Mouse (Mus musculus) midbrain, embryonic 10.5 days (tissue): Measurements from ENCODE around the gene Rps11. TPM values are rescaled to one million over a fixed set of nuclear protein-coding genes. Genes with fewer than 3 reads are reported as not detected.
A peak's percentile ranks its signal among the peaks of the same experiment; 100 is the strongest.
"Not testable (repeated sequence)": the region's sequence is repeated elsewhere in the genome, so short reads cannot be mapped to it uniquely, and the experiment has no call there.

Experiments
- DNase-seq: peaks from one replicate; pipeline ENCODE4 v3.0.0-alpha.2; 2017; ENCODE audit warnings: low spot score
- H3K27ac ChIP-seq: fragments of 300-500 bp; sonication (generic); replicated peaks from 2 replicates; pipeline ENCODE4 v1.5.1; 2016; ENCODE audit warnings: mild to moderate bottlenecking
- H3K27me3 ChIP-seq: fragments of 300-500 bp; sonication (generic); 2 replicates; pipeline ENCODE4 v1.6.1; 2016; ENCODE audit warnings: low read depth, mild to moderate bottlenecking; ENCODE audit not compliant: poor library complexity, severe bottlenecking
- H3K36me3 ChIP-seq: fragments of 300-500 bp; sonication (generic); 2 replicates; pipeline ENCODE4 v1.6.1; 2016; ENCODE audit warnings: mild to moderate bottlenecking, moderate library complexity
- H3K4me1 ChIP-seq: fragments of 300-500 bp; sonication (generic); 2 replicates; pipeline ENCODE4 v1.6.1; 2016
- H3K4me3 ChIP-seq: fragments of 300-500 bp; sonication (generic); 2 replicates; pipeline ENCODE4 v1.5.1; 2016; ENCODE audit warnings: mild to moderate bottlenecking, moderate library complexity
- H3K9me3 ChIP-seq: fragments of 300-500 bp; sonication (generic); replicated peaks from 2 replicates; pipeline ENCODE4 v1.6.1; 2016; ENCODE audit warnings: mild to moderate bottlenecking
- WGBS: fragments of 180-500 bp; shearing (Covaris S2); methylation state at CpG from one replicate; pipeline ENCODE4 v1.1.7; 2016; 5-methylcytosine and 5-hydroxymethylcytosine counted together
- polyA plus RNA-seq: library from polyadenylated mRNA; unstranded; fragments of >200 nt; fragmentation: Nextera tagmentation; extraction: Ambion mirVana; gene quantifications from 2 replicates; pipeline ENCODE4 v1.2.1, GENCODE M21; 2016

Rps11 gene
- polyA plus RNA-seq, 1 experiment from 2014 or later: 1,787 TPM

DNA sequence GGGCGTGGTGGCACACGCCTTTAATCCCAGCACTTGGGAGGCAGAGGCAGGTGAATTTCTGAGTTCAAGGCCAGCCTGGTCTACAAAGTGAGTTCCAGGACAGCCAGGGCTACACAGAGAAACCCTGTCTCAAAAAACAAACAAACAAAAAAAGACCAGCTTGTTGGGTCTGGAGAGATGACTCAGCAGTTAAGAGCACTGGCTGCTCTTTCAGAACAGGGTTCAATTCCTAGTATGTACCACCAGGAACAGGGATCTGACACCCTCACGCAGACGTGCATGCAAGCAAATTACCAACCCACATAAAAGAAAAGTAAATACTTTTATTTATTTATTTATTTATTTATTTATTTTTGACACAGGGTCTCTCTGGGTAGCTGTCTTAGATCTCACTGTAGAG is 14.2 kb downstream of the Rps11 start:
- not testable (repeated sequence) for DNase-seq, H3K27ac ChIP-seq, H3K4me3 ChIP-seq, H3K9me3 ChIP-seq, H3K27me3 ChIP-seq, H3K36me3 ChIP-seq
- 92% methylated on average over 4 of the region's 4 CpGs for WGBS
- H3K4me1 ChIP-seq: peaks cover 23% of the 10 kb centered on the region

GRCm38 (mm10) chr7:45107052-45107645 is 17.1 kb downstream of the Rps11 start:
- WGBS: 53% methylated on average over 5 of the region's 5 CpGs
- Histone ChIP-seq H3K4me1 (peaks cover 37% of the 10 kb centered on the region), H3K9me3 (no peaks in the 10 kb centered on the region), H3K27ac (peak overlapping the region; percentile 81), H3K4me3 (no peak overlapping the region), H3K27me3 (no peaks in the 10 kb centered on the region), H3K36me3 (no peaks in the 10 kb centered on the region)
- no peak for DNase-seq

GRCm38 (mm10) chr7:45106441-45106840 is 17.8 kb downstream of the Rps11 start:
- H3K27ac ChIP-seq: peak overlapping the region; percentile 81
- peak overlapping the region; percentile 35; the same call in 1 of the 2 replicates for H3K4me3 ChIP-seq
- no peaks in the 10 kb centered on the region for H3K9me3 ChIP-seq
- H3K27me3 ChIP-seq: no peaks in the 10 kb centered on the region
- no peaks in the 10 kb centered on the region for H3K36me3 ChIP-seq
- peaks cover 37% of the 10 kb centered on the region for H3K4me1 ChIP-seq
- DNase-seq: peak; percentile 73
- WGBS: 20% methylated on average over 6 of the region's 6 CpGs

- Histone ChIP-seq H3K36me3 (no peaks in the 10 kb centered on the region), H3K27me3 (no peaks in the 10 kb centered on the region), H3K4me1 (peaks cover 37% of the 10 kb centered on the region), H3K27ac (peak overlapping the region; percentile 81), H3K9me3 (no peaks in the 10 kb centered on the region), H3K4me3 (no peak overlapping the region)
- DNase-seq: no peak
- WGBS: 84% methylated on average over 8 of the region's 8 CpGs
These were observed 18.7 kb downstream of the Rps11 start for GRCm38 (mm10) chr7:45105491-45105890.

- WGBS: 85% methylated on average over 5 of the region's 5 CpGs
- H3K27me3 ChIP-seq: no peaks in the 10 kb centered on the region
- H3K4me1 ChIP-seq: peaks cover 37% of the 10 kb centered on the region
- no peak overlapping the region for H3K4me3 ChIP-seq
- DNase-seq: no peak
- H3K27ac ChIP-seq: peak overlapping the region; percentile 81; the same call in 1 of the 2 replicates
- no peaks in the 10 kb centered on the region for H3K9me3 ChIP-seq
- no peaks in the 10 kb centered on the region for H3K36me3 ChIP-seq
These were observed 19.3 kb downstream of the Rps11 start for GRCm38 (mm10) chr7:45104941-45105340.

GRCm38 (mm10) chr7:45103652-45104180 is 20.5 kb downstream of the Rps11 start, which contains the start of gene Fcgrt:
Fcgrt (minus strand) TSS chr7:45103851.
- Histone ChIP-seq H3K4me1 (peaks cover 37% of the 10 kb centered on the region), H3K36me3 (no peaks in the 10 kb centered on the region), H3K4me3 (no peak within 1 kb of the TSS; the same call in 1 of the 2 replicates), H3K27me3 (no peaks in the 10 kb centered on the region), H3K9me3 (no peaks in the 10 kb centered on the region), H3K27ac (peak within 1 kb of the TSS; percentile 7; the same call in 1 of the 2 replicates)
- DNase-seq: no peak
- 83% methylated on average over 7 of the region's 7 CpGs for WGBS

DNA sequence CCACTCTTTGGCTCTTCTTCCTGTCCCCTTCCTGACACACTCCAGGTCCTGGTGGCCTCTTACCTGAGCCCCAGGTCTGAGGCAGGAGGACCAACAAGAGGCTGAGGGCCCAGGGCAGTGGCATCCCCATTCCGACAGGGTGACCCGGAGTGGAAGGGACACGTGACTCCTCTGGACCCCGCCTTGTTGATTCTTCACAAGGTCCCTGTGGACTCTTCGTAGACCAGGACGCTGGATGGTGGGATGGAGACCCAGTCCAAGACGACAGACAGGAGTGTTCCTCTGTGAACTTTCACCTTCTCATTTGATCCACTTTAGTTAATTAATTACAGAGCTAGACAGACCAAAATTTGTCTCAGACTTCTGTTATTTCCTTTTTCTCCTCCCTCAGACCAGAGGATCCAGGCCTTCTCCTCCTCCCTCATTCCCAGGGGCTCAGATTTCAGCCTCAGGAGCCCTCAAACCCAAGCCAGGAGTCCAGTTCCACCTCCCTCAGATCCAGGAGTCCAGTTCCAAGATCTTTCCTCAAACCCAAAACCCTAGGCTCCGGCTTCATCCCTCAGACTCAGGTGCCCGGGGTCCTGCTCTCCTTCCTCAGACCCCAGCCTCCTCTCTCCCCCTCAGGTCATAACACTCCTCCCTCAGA is 21.2 kb downstream of the Rps11 start:
- 87% methylated on average over 9 of the region's 9 CpGs for WGBS
- Histone ChIP-seq H3K9me3 (no peaks in the 10 kb centered on the region), H3K4me3 (no peak overlapping the region; the same call in 1 of the 2 replicates), H3K27ac (peak overlapping the region; percentile 7; the same call in 1 of the 2 replicates), H3K27me3 (no peaks in the 10 kb centered on the region), H3K36me3 (no peaks in the 10 kb centered on the region), H3K4me1 (peaks cover 37% of the 10 kb centered on the region)
- DNase-seq: no peak

GRCm38 (mm10) chr7:45102441-45102840 is 21.8 kb downstream of the Rps11 start:
- WGBS: 90% methylated on average over 11 of the region's 11 CpGs
- Histone ChIP-seq H3K4me3 (no peak overlapping the region), H3K4me1 (peaks cover 36% of the 10 kb centered on the region), H3K27ac (no peak overlapping the region), H3K36me3 (no peaks in the 10 kb centered on the region), H3K9me3 (no peaks in the 10 kb centered on the region), H3K27me3 (no peaks in the 10 kb centered on the region)
- DNase-seq: no peak

GRCm38 (mm10) chr7:45100046-45100445 is 24.2 kb downstream of the Rps11 start:
- Histone ChIP-seq H3K36me3 (no peaks in the 10 kb centered on the region), H3K27ac (no peak overlapping the region), H3K4me1 (peaks cover 16% of the 10 kb centered on the region), H3K9me3 (no peaks in the 10 kb centered on the region), H3K27me3 (no peaks in the 10 kb centered on the region), H3K4me3 (no peak overlapping the region)
- WGBS: 95% methylated on average over 6 of the region's 6 CpGs
- no peak for DNase-seq

- Histone ChIP-seq H3K9me3 (no peaks in the 10 kb centered on the region), H3K4me3 (no peak overlapping the region), H3K27ac (no peak overlapping the region), H3K27me3 (no peaks in the 10 kb centered on the region), H3K4me1 (peaks cover 9% of the 10 kb centered on the region), H3K36me3 (no peaks in the 10 kb centered on the region)
- WGBS: 90% methylated on average over 8 of the region's 8 CpGs
- DNase-seq: no peak
These were observed 25.5 kb downstream of the Rps11 start for GRCm38 (mm10) chr7:45098541-45099240.

- no peaks in the 10 kb centered on the region for H3K36me3 ChIP-seq
- H3K4me3 ChIP-seq: no peak overlapping the region
- no peaks in the 10 kb centered on the region for H3K27me3 ChIP-seq
- DNase-seq: no peak
- H3K4me1 ChIP-seq: peaks cover 12% of the 10 kb centered on the region
- no peaks in the 10 kb centered on the region for H3K9me3 ChIP-seq
- WGBS: 77% methylated on average over 6 of the region's 6 CpGs
- H3K27ac ChIP-seq: no peak overlapping the region
These were observed 26.8 kb downstream of the Rps11 start for GRCm38 (mm10) chr7:45097479-45097878.

GRCm38 (mm10) chr7:45095965-45096364 is 28.3 kb downstream of the Rps11 start:
- WGBS: 92% methylated on average over 14 of the region's 14 CpGs
- DNase-seq, H3K27me3 ChIP-seq, H3K9me3 ChIP-seq, H3K27ac ChIP-seq, H3K36me3 ChIP-seq, H3K4me3 ChIP-seq: not testable (repeated sequence)
- peaks cover 27% of the 10 kb centered on the region for H3K4me1 ChIP-seq
